Mouse (Mus musculus) E14TG2a.4 (cell line): ENCODE data around the gene Mad1l1.

Experiments
- CTCF ChIP-seq: conservative IDR thresholded peaks from 2 replicates; pipeline ENCODE4 v1.5.1; 2014; ENCODE audit warnings: low read length
- POU5F1 ChIP-seq: IDR thresholded peaks from 2 replicates; pipeline ENCODE4 v1.6.1; 2014; ENCODE audit warnings: low read length, borderline replicate concordance

- TF ChIP-seq CTCF (0 out of 2 replicates have a peak, but pooled peaks have one; percentile 3), POU5F1 (no peak)
Measured at GRCm38 (mm10) chr5:140306016-140306415, 15.3 kb downstream of the Mad1l1 start.
